Mouse (Mus musculus) hindbrain, embryonic 12.5 days (tissue): Measurements from ENCODE around the gene Ubtf. TPM values are rescaled to one million over a fixed set of nuclear protein-coding genes. Genes with fewer than 3 reads are reported as not detected.

Source experiments
- ATAC-seq: fragments of 200-750 bp; cut with Nextera tagmentation; 2 replicates; pipeline ENCODE4 v1.8.0; 2017; ENCODE audit warnings: moderate TSS enrichment; ENCODE audit not compliant: low FRiP score
- H3K27ac ChIP-seq: fragments of 300-500 bp; sonication (generic); 2 replicates; pipeline ENCODE4 v1.5.1; 2016; ENCODE audit warnings: mild to moderate bottlenecking
- H3K27me3 ChIP-seq: fragments of 300-500 bp; sonication (generic); 2 replicates; pipeline ENCODE4 v1.6.1; 2016; ENCODE audit warnings: mild to moderate bottlenecking
- H3K36me3 ChIP-seq: fragments of 300-500 bp; sonication (generic); 2 replicates; pipeline ENCODE4 v1.6.1; 2016; ENCODE audit warnings: mild to moderate bottlenecking
- H3K4me1 ChIP-seq: fragments of 300-500 bp; sonication (generic); 2 replicates; pipeline ENCODE4 v1.6.1; 2016
- H3K4me2 ChIP-seq: fragments of 300-500 bp; sonication (generic); replicated peaks from 2 replicates; pipeline ENCODE4 v1.6.1; 2016; ENCODE audit warnings: mild to moderate bottlenecking
- H3K4me3 ChIP-seq: fragments of 300-500 bp; sonication (generic); 2 replicates; pipeline ENCODE4 v1.5.1; 2016; ENCODE audit warnings: mild to moderate bottlenecking
- H3K9ac ChIP-seq: fragments of 300-500 bp; sonication (generic); 2 replicates; pipeline ENCODE4 v1.6.1; 2016; ENCODE audit warnings: mild to moderate bottlenecking, moderate library complexity
- H3K9me3 ChIP-seq: fragments of 300-500 bp; sonication (generic); replicated peaks from 2 replicates; pipeline ENCODE4 v1.6.1; 2016; ENCODE audit warnings: mild to moderate bottlenecking
- WGBS: fragments of 180-500 bp; shearing (Covaris S2); methylation state at CpG from one replicate; pipeline ENCODE4 v1.1.7; 2016; 5-methylcytosine and 5-hydroxymethylcytosine counted together
- polyA plus RNA-seq: library from polyadenylated mRNA; unstranded; fragments of >200 nt; fragmentation: Nextera tagmentation; extraction: Ambion mirVana; gene quantifications from 2 replicates; pipeline ENCODE4 v1.2.1, GENCODE M21; 2016

Ubtf gene
- polyA plus RNA-seq, 1 experiment from 2014 or later, result 111 TPM

DNA sequence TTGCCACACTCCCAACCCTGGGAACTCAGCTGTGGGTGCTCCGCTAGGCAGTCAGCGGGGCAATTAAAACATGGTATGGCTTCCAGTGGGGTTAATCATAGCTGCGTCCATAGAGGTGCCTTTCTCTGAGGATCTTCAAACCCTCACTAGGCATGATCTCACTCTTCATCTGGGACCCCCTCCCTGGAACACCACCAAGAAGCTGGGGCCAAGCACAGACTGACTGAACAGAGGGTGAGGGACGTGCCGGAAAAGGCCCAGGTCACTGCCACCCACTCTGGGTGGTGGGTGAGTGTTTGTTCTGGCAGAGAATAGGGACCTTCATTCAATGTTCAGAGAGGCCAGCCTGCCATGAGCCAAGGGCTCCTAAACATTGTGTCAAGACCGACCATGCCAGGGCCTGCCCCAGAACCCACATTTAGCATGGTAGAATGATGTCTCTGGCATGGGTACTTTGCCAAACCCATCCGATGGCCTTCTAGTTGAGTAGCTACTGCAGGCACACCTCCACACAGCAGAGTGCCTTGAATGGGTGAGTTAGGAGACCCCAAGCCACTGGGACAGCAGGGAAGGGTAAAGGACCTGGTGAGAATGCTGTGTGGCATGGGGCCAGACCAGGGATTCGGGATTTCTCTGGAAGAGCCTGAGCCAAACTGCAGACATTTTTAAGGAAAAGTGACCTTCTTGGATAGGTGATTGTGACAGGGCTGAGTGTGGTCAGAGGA, 52.7 kb downstream of the Ubtf start:
- H3K4me1 ChIP-seq, result peaks cover 3% of the 10 kb centered on the region; the same call in 1 of the 2 replicates
- no peak overlapping the region for H3K9ac ChIP-seq
- ATAC-seq, result no peak
- H3K27ac ChIP-seq, result no peak overlapping the region
- H3K36me3 ChIP-seq, result no peaks in the 10 kb centered on the region; the same call in 1 of the 2 replicates
- no peak overlapping the region for H3K4me2 ChIP-seq
- H3K4me3 ChIP-seq, result no peak overlapping the region
- no peaks in the 10 kb centered on the region for H3K27me3 ChIP-seq
- 92% methylated on average over 8 of the region's 8 CpGs for WGBS
- H3K9me3 ChIP-seq, result no peaks in the 10 kb centered on the region

DNA sequence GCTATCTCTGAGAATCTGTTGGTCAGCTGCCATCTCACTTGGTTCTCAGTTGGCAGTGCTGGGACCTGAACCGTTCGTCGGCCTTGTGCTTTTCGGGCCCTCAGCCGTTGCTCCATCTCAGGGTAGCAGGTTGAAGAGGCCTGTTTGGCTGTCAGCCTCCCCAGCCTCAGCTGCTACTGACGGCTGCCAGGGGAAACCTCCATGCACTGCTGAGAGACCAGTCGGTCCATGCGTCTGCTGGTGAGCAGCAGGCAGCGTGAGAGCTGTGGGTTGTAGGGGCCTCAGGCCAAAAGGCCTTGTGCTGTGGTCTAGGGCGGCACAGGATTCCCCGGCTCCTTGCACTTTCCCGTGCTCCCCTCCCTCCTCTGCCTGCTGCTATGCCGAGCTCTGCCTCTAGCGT, 53.7 kb downstream of the Ubtf start:
- Histone ChIP-seq H3K27me3 (no peaks in the 10 kb centered on the region), H3K27ac (no peak overlapping the region), H3K9ac (peak overlapping the region; percentile 0; the same call in 1 of the 2 replicates), H3K9me3 (no peaks in the 10 kb centered on the region), H3K36me3 (peaks cover 1% of the 10 kb centered on the region; the same call in 1 of the 2 replicates), H3K4me2 (no peak overlapping the region), H3K4me3 (no peak overlapping the region), H3K4me1 (peaks cover 3% of the 10 kb centered on the region; the same call in 1 of the 2 replicates)
- WGBS, result 61% methylated on average over 14 of the region's 14 CpGs
- no peak for ATAC-seq

DNA sequence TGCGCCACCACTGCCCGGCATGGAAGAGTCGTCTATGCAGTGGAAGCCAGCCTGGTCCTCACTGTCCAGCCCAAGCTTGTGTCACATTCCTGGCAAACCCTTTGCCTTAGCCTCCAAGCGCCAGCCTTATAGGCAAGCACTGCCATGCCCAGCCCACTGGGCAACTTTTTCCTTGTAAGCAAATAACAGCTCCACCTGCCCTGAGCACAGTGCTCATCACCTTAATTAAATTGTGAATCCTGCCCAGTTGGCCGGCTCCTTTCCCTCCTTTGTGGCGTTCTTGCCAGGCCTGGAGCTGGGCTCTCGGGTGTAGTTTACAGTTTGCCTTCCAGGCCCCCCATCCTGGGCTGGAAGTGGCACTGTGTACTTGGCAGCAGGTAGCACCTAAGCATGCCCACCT, 56.3 kb downstream of the Ubtf start:
- Histone ChIP-seq H3K4me2 (no peak overlapping the region), H3K36me3 (peaks cover 7% of the 10 kb centered on the region; the same call in 1 of the 2 replicates), H3K27me3 (no peaks in the 10 kb centered on the region), H3K27ac (no peak overlapping the region), H3K4me3 (no peak overlapping the region), H3K9me3 (no peaks in the 10 kb centered on the region), H3K4me1 (peaks cover 3% of the 10 kb centered on the region; the same call in 1 of the 2 replicates), H3K9ac (no peak overlapping the region)
- ATAC-seq, result no peak
- 94% methylated on average over 7 of the region's 7 CpGs for WGBS

DNA sequence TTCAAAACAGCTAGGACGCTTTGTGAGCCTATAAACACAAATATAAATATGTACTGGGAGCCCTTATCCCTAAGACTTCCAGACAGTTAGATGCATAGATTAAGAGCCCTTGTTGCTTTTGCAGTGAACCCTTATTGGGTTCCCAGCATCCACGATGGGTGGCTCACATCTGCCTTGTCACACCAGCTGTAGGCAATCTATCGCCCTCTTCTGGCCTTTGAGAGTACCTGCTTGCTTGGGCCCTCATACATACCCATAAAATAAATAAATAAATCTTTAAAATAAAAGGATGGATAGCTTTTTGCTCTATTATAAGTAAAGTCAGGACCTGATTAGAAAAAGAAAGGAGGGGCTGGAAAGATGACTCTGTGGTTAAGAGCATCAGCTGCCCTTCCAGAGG, 61.0 kb downstream of the Ubtf start:
- no peak for ATAC-seq
- Histone ChIP-seq H3K9ac (no peak overlapping the region), H3K4me3 (no peak overlapping the region), H3K36me3 (peaks cover 7% of the 10 kb centered on the region; the same call in 1 of the 2 replicates), H3K27me3 (no peaks in the 10 kb centered on the region), H3K4me2 (no peak overlapping the region), H3K27ac (no peak overlapping the region), H3K9me3 (no peaks in the 10 kb centered on the region), H3K4me1 (0 out of 2 replicates have a peak, but pooled peaks cover 3% of the 10 kb centered on the region)
- 86% methylated on average over 3 of the region's 3 CpGs for WGBS

DNA sequence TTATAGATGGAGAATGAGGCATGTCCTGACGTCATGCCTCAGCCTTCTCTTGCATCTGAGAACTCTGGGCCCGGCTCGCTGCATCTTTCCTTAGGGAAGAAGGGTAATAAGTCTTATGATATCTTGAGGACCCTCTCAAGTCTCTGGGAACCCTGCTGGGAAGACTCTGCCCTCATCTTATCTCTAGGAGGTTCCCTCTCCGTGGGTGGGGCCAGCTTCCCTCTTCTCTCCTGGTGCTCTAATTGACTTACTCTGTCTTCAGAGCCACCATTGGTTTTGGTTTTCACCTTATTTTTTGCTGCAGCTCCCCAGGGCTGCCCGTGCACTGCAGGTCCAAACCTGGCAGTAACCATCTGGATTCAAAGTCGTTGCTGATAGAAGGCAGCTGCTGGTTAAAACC, 61.4 kb downstream of the Ubtf start:
- no peak for ATAC-seq
- H3K27ac ChIP-seq, result no peak overlapping the region

DNA sequence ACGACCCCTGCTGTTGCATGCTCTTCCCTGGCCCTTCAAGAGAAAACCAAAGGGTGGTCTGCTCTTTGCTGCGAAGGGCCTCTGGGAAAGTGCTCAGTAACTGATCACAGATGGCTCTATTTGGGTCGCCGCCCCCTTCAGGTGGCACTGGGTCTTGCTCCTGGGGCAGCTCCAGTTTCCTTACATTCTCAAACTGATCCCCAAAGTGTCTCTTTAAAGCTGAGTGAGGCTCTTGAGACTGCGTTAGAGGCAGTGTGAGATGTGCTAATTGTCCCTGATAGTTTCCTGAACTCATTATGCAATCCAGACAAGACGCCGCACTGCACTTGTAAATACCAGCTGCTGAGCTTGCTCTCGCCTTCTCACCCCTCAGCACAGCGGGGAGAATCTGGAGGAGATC, 62.0 kb downstream of the Ubtf start:
- Histone ChIP-seq H3K4me3 (no peak overlapping the region), H3K36me3 (peaks cover 7% of the 10 kb centered on the region; the same call in 1 of the 2 replicates), H3K4me2 (no peak overlapping the region), H3K27me3 (no peaks in the 10 kb centered on the region), H3K9me3 (no peaks in the 10 kb centered on the region), H3K4me1 (0 out of 2 replicates have a peak, but pooled peaks cover 3% of the 10 kb centered on the region), H3K9ac (no peak overlapping the region), H3K27ac (no peak overlapping the region)
- WGBS, result 45% methylated on average over 9 of the region's 9 CpGs
- no peak for ATAC-seq

More for the DNA sequence above, 61.4 kb downstream of the Ubtf start:
- Histone ChIP-seq H3K36me3 (peaks cover 7% of the 10 kb centered on the region; the same call in 1 of the 2 replicates), H3K9ac (no peak overlapping the region), H3K4me2 (no peak overlapping the region), H3K4me1 (0 out of 2 replicates have a peak, but pooled peaks cover 3% of the 10 kb centered on the region), H3K27me3 (no peaks in the 10 kb centered on the region), H3K4me3 (no peak overlapping the region), H3K9me3 (no peaks in the 10 kb centered on the region)
- WGBS, result 85% methylated on average over 6 of the region's 6 CpGs

Other genes starting within 250 kb of the Ubtf start
- 22.0 and 24.1 TPM in 2 replicates for gene Mpp2, start 231.2 kb downstream of the Ubtf start, polyA plus RNA-seq
- not detected in 2 replicates for gene Ppy, start 218.4 kb downstream of the Ubtf start, polyA plus RNA-seq
- 3.3 and 5.5 TPM in 2 replicates for gene Pyy, start 211.9 kb downstream of the Ubtf start, polyA plus RNA-seq
- 0.14 TPM in 1 of 2 replicates, not detected in the other for gene Nags, start 174.2 kb downstream of the Ubtf start, polyA plus RNA-seq
- gene Tmem101, start 163.3 kb downstream of the Ubtf start, polyA plus RNA-seq, result 37.9 and 40.4 TPM in 2 replicates
- 114 TPM in 2 replicates for gene Lsm12, start 134.4 kb downstream of the Ubtf start, polyA plus RNA-seq
- 26.8 and 27.0 TPM in 2 replicates for gene G6pc3, start 130.1 kb downstream of the Ubtf start, polyA plus RNA-seq
- 97.2 and 103 TPM in 2 replicates for gene Hdac5, start 89.6 kb downstream of the Ubtf start, polyA plus RNA-seq
- gene BC030867, start 70.9 kb downstream of the Ubtf start, polyA plus RNA-seq, result 9.4 and 12.5 TPM in 2 replicates
- not detected in 2 replicates for gene Asb16, start 51.0 kb downstream of the Ubtf start, polyA plus RNA-seq
- gene Tmub2, start 34.8 kb downstream of the Ubtf start, polyA plus RNA-seq, result 67.9 and 68.4 TPM in 2 replicates
- gene Atxn7l3, start 23.1 kb downstream of the Ubtf start, polyA plus RNA-seq, result 28.5 and 29.7 TPM in 2 replicates
- 30.8 and 33.5 TPM in 2 replicates for gene Slc4a1, start 46.5 kb upstream of the Ubtf start, polyA plus RNA-seq
- gene Rundc3a, start 73.7 kb upstream of the Ubtf start, polyA plus RNA-seq, result 125 and 140 TPM in 2 replicates
- 148 and 157 TPM in 2 replicates for gene Slc25a39, start 88.2 kb upstream of the Ubtf start, polyA plus RNA-seq
- 96.9 and 101 TPM in 2 replicates for gene Grn, start 110.6 kb upstream of the Ubtf start, polyA plus RNA-seq
- gene Fam171a2, start 127.9 kb upstream of the Ubtf start, polyA plus RNA-seq, result 21.5 and 22.8 TPM in 2 replicates
- gene Itga2b, start 150.4 kb upstream of the Ubtf start, polyA plus RNA-seq, result 7.1 and 8.5 TPM in 2 replicates
- gene Gpatch8, start 236.7 kb upstream of the Ubtf start, polyA plus RNA-seq, result 74.6 and 76.7 TPM in 2 replicates